Mouse (Mus musculus): ENCODE results near the gene Pcbp2.

Pcbp2 gene

DNA sequence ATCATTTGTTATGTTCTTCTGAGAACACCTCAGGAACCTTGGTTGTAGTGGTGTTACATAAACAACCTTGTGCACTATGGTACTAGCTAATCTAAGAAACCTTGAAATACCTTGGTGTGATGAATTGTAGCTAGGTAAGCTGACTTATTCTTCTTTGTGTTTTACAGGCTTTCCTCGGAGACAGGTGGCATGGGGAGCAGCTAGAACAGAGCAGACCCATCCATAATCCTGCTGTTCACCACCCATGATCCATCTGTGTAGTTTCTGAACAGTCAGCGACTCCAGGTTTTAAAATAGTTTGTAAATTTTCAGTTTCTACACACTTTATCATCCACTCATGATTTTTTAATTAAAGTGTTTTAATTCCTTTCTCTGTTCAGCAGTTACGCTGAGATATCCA is 28.0 kb downstream of the Pcbp2 start:
- TF ChIP-seq GATA4 (IDR thresholded peaks at IDR 0.05; ENCODE audit: insufficient replicate concordance, low read length) = no peak

DNA sequence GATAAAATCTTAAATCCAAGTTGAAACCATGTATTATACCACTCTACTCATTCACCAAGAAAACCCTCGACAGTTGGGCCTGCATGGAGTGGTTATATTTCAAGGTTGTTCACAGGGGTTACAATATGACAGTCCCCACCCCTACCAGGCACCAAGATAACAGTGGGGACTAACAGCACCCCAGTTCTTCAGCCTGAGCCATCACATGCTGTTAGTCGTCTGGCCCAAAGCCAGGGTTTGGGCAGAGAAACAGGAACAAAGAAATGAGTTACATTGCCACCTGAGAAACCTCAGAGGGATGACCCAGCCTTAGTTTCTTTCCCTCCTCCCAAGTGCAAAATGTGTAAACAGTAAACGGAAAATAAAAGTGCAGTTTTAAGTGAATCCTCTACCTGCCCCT is 29.0 kb downstream of the Pcbp2 start:
- no peak for TF ChIP-seq GATA4 (IDR thresholded peaks at IDR 0.05; ENCODE audit: insufficient replicate concordance, low read length)

DNA sequence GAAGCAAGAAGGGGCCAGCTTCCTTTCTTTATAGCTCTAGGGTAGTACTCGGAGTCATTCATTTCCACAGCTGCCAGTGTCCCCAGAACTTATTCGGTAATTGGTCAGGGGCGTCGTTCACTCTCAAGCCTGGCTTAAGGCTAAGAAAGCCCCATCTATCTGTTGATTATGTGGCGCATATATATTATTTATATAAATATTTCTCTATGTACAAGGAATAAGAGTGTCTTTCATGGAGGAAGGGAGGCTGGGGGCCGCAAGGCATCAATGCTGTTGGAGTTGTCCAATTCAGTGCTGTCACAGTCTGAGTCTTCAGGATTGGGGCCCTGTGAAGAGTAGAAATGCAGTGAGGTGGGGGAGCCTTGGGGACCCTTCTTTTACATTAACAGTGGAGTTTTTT is 29.5 kb downstream of the Pcbp2 start:
- no peak for TF ChIP-seq GATA4 (IDR thresholded peaks at IDR 0.05; ENCODE audit: insufficient replicate concordance, low read length)

DNA sequence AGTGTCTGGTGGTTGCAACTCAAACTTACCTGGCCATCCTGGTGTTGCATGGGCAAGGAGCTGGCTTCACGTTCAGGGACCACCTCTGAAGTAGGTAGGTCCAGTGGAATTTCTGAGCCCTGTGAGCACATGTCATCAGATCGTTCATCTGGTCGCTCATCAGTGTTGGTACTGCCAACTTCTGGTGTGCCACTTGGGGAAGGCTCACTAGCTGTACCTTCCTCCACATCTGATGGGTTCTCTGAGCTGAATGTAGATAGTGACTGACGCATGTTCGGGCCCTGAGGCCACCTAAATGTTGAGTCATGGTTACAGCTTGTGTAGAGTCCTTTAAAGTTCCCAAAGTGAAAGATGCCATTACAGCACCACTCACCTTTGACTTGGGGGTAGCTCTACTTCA is 30.1 kb downstream of the Pcbp2 start:
- TF ChIP-seq GATA4 (IDR thresholded peaks at IDR 0.05; ENCODE audit: insufficient replicate concordance, low read length) = no peak

DNA sequence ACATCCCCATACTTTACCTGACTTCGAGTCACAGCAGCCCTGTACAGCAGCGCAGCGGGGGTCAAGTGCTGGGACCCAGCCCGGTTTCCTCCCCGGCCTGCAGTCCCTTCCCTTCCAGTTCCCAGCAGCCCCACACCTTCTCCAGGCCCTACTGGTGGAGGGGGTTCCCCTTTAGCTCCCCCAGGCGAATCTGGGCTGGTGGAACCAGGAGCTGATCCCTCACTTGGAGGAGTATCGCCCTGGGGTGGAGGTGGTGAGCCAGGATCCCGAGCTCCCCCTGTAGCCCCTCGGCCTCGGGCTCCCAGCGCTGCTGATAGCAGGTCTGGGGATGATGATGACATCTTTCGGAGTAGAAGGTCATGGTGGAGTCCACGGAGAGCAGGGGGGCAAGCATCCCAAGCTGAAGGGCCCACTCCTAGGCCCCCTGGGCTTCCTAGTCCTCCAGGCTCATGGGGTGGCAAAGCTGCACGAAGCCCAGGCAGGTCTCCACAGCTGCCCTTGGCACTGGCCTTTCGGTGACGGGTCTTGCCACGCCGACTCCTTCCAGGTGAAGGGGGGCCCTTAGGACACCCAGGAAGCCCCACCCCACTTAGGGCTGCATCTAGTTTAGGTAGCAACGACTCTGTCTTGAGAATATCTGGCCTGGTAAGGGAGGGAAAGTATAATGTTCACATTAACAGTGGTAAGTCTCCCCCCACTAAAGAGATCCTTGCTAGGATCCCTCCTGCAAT is 30.9 kb downstream of the Pcbp2 start:
- TF ChIP-seq GATA4 (IDR thresholded peaks at IDR 0.05; ENCODE audit: insufficient replicate concordance, low read length) = no peak

DNA sequence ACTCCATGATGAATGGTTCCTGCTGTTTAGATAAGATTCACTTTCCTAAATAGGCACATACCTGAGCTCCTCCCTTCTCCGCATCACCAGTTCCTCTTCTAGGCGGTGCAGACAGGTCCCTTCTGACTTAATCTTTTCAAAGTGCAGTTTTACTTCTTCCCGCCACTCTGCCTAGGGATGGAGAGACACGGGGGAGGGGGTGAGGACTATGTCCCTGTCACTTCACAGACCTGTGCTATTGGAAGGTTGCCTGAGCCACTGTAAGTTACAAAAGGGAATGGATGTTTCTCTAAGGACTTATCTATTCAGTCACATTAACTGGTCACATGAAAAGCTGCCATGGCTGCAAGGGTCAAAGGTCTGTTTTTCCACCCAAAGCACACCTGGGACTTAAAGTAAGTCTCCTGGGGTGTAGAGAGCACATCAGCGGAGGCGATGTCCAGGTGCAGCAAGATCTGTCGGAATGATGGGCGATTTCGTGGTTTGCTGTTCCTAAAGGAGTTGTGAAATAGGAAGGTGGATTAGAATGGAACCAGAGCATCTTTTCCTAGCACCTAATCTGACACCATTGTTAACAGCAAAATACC is 32.0 kb downstream of the Pcbp2 start:
- no peak for TF ChIP-seq GATA4 (IDR thresholded peaks at IDR 0.05; ENCODE audit: insufficient replicate concordance, low read length)

DNA sequence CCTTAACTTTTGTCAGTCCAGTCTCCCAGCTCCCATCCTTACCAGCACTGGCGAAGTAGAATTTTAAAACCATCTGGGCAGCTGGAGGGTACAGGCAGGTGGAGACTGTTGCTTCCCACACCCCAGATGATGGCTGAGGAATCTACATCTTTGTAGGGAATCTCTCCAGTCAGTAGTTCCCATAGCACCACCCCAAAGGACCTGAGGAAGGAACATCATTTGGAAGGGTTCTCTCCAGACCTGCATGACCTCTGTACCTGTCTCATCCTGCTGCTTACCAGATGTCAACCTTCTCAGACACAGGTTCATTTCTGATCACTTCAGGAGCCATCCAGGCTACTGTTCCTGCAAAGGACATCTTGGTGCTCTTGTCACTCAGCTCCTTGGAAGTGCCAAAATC is 33.1 kb downstream of the Pcbp2 start, which contains the start of gene Gm10337:
Gene Gm10337, plus strand, starts transcription at position 276 of the 400 bp plus-strand sequence.
- TF ChIP-seq GATA4 (IDR thresholded peaks at IDR 0.05; ENCODE audit: insufficient replicate concordance, low read length) = no peak

DNA sequence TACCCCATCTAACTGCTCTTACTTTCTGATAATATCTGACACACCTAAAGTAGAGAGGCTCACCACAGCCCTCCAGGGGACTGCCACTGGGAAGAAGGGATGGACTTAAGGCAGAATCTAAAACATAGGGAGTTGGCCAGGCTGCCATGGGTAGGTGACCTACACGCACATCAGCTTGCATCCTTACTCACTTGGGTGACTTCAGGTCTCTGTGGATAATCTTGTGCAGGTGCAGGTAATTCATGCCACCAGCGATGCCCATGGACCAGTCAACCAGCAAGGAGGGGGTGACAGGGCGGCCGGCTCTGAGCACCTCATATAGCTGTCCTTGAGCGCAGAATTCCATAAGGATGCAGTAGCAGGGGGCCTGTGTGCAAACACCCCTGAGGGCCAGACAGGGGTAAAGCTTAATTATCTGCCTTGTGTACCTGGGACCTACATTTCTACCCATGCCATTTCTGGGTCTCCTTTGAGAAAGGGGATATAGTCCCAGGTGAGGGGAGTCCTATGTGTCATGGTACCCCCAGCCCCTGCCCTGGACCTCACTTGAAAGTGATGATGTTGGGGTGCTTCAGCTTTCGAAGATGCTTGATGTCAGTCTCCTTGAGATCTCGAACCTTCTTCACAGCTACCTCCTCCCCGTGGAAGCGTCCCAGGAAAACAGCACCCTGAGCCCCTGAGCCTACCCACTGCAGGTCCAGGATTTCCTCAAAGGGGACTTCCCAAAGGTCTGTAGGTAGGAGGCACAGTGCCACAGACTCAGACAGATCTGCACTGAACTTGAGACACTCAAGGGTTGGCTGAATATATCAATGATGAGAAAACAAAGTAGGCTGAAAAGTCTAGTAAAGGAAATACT is 33.8 kb downstream of the Pcbp2 start:
- TF ChIP-seq GATA4 (IDR thresholded peaks at IDR 0.05; ENCODE audit: insufficient replicate concordance, low read length) = no peak

DNA sequence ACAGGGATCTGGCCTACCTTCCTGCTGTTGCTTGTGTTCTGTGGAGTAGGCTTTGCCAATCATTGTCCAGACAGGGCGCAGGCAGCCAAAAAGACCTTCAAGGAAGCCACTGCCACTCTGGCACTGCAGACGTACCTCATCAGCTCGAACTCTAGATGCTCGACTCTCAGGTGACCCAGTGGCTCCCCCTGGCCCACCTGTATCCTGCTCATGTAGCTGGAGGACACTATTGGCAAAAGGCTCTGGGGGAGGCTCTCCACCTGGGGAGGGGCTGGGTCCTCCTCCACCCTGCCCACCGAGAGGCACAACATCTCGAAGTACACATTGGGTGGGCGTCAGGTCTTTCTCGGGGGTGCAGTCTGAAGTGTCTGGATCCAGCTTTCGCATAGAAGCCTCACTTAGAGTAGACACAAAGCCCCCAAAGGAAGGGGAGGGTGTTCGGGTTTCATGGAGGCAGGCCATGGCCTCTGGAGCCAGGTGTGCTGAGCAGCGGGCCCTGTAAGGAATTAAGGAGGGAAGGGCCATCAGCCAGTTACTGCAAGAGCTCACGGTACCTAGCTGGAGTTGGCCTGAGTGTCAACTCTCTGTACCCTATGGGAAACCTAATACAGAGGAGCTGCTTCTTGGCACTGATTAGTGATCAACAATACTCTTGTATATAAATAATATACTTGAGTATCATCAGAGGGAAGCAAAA is 34.9 kb downstream of the Pcbp2 start:
- TF ChIP-seq GATA4 (IDR thresholded peaks at IDR 0.05; ENCODE audit: insufficient replicate concordance, low read length) = no peak

DNA sequence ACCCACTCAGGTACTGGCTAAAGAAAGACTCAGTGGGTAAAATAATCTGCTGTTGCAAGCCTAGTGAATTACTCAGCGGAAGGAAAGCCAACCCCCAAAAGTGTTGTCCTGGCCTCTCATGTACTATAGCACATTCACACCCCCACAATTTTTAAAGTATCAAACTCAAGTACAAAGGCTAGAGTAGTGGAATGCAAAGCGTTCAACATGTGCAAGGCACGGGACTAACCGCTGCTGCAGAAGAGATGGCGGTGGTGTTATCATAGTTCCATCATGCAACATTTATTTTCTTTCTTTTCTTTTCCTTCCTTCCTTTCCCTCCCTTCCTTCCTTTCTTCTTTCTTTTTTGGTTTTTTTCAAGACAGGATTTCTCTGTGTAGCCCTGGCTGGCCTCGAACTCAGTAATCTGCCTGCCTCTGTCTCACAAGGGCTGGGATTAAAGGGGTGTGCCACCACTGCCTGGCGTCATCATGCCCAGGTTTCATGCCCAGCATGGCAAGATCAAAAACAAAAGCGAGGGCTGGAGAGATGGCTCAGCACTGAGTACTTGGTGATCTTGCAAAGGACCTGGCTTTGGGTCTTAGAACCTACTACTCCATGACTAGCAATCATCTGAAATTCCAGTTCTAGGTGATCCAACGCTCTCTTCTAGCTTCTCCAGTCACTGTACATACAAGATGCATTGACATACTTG is 35.6 kb downstream of the Pcbp2 start:
- TF ChIP-seq GATA4 (IDR thresholded peaks at IDR 0.05; ENCODE audit: insufficient replicate concordance, low read length) = no peak

DNA sequence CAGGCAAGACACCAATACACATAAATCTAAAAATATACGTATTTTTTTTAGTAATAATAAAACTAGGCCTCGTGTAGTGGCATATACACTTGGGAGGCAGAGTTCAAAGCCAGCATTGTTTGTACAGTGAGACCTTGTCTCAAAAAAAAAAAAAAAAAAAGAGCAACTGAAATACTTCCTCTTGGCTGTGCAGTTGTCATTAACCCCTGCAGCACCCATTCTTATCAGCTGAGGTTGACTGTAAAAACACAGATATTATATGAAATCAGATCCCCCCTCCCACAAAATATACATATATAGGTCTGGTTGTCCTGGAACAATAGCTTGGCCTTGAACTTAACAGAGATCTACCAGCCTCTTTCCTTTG is 36.1 kb downstream of the Pcbp2 start:
- TF ChIP-seq GATA4 (IDR thresholded peaks at IDR 0.05; ENCODE audit: insufficient replicate concordance, low read length) = no peak

DNA sequence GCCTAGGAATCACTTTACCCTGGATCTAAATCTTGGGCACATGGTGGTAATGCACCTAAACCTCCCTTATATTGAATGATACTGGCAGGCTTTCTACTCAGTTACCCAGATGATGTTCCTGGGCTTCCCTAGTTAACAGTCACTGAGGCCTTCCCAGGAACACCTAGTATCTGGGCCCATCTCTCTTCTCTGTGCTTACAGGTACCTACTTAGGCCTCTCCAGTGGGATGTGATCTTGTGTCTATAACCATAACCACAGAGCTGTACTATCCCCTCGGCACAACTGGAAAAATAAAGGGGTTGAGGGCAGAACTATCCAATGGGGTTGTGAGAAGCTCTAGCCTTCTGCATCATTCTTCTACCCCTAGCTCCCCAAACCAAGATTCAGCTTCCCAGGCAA is 36.5 kb downstream of the Pcbp2 start:
- TF ChIP-seq GATA4 (IDR thresholded peaks at IDR 0.05; ENCODE audit: insufficient replicate concordance, low read length) = no peak

DNA sequence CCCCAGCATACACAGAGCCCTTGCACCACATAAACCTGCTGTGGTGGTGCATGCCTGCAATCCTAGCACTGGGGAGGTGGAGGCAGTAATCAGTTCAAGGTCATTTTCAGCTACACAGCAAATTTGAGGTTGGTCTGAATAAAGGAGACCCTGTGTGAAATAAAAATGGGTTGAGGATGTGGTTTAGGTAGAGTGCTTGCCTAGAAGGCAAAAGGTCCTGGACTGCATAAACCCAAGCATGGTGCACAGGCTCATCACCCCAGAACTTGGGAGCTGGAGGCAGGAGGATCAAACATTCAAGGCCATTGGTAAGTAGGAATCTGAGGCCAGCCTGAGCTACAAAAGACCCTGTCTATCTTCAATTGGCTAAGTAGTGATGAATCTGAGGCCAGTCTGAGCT is 37.2 kb downstream of the Pcbp2 start:
- no peak for TF ChIP-seq GATA4 (IDR thresholded peaks at IDR 0.05; ENCODE audit: insufficient replicate concordance, low read length)

DNA sequence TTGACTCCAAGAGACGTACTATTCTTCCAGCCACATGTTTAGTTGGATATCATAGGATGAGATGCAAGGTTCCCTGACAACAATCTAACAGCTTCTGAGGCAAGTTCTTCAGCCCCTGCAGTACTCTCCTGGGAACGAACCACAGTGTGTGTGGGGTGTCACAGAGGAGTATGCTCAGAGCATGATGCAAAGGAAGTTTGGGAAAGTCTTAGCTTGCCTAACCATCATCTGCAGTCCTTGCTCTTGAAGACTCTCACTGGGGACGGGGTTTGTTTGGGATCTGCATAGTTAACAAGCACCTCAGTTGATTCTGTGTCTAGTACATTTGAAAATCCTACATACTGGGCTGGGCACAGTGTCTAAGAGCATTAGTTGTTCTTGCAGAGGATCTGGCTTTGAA is 38.0 kb downstream of the Pcbp2 start:
- no peak for TF ChIP-seq GATA4 (IDR thresholded peaks at IDR 0.05; ENCODE audit: insufficient replicate concordance, low read length)

DNA sequence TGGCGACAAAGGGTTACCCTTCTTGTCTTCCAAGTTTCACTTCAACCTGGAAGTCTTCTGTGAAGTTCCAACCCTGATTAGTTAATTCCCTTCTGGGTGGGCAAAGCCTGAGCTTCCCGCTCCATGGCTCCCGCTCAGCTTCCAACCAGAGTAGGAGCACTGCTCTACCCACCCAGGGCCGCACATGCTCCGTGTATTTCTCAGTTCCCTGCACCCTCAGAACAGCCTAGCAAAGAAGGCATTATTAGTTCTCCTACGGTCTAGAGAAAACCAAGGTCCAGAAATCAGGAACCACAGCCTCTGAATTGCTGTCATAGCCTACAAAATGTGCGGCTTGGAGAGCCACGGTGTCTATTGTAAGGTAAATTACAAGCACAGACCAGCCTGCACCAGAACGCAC is 39.8 kb downstream of the Pcbp2 start:
- TF ChIP-seq GATA4 (IDR thresholded peaks at IDR 0.05; ENCODE audit: insufficient replicate concordance, low read length) = no peak

All from liver, adult (tissue).